Mouse (Mus musculus): Measurements from ENCODE around the gene Pcsk4.

GRCm38 (mm10) chr10:80355431-80355830 is 26.1 kb upstream of the Pcsk4 start:
- TF ChIP-seq CTCF (conservative IDR thresholded peaks at IDR 0.05 in 1 of 2, IDR thresholded peaks at IDR 0.05 in 1 of 2; ENCODE audit: low read depth in 2 of 2, low read length in 2 of 2): no peak
- no peak for TF ChIP-seq EP300 (IDR thresholded peaks at IDR 0.05; ENCODE audit: low read length)
- no peak for TF ChIP-seq POLR2A (IDR thresholded peaks at IDR 0.05; ENCODE audit: low read depth, low read length)
- no peak for TF ChIP-seq USF2 (conservative IDR thresholded peaks at IDR 0.05; ENCODE audit: low read depth, low read length)
- TF ChIP-seq NELFE (IDR thresholded peaks at IDR 0.05; ENCODE audit: low read depth, low read length): no peak
- no peak for TF ChIP-seq USF1 (IDR thresholded peaks at IDR 0.05; ENCODE audit: low read depth, low read length)
- no peak for TF ChIP-seq ZC3H11A (IDR thresholded peaks at IDR 0.05; ENCODE audit: low read depth, low read length)
